Mouse (Mus musculus) MEL (cell line): ENCODE measurements around the gene Klhl3. TPM values are rescaled to one million over a fixed set of nuclear protein-coding genes. Genes with fewer than 3 reads are reported as not detected.

ENCODE experiments used
- DNase-seq: peaks from one replicate; pipeline ENCODE4 v3.0.0; 2011; ENCODE audit warnings: low read depth, low spot score
- H3K27ac ChIP-seq: 2 replicates; pipeline ENCODE4 v1.5.1; 2012; ENCODE audit warnings: low read depth, mild to moderate bottlenecking, control low read depth, low read length, moderate library complexity; ENCODE audit not compliant: control insufficient read depth
- H3K27me3 ChIP-seq, 2 experiments: fragments of 150-350 bp in 1 of 2; sonication (generic) in 1 of 2; 2 replicates each; pipeline ENCODE4 v1.6.1; 2012; ENCODE audit warnings: low read length in 2 of 2, mild to moderate bottlenecking in 2 of 2, improper control_type of control experiment in 1 of 2, moderate library complexity in 1 of 2; ENCODE audit not compliant: insufficient read depth in 2 of 2, control insufficient read depth in 1 of 2
- H3K36me3 ChIP-seq, 2 experiments: 2 replicates each; pipeline ENCODE4 v1.6.1; 2012 to 2014; ENCODE audit warnings: low read length in 2 of 2, improper control_type of control experiment in 1 of 2, inconsistent platforms in 1 of 2, mild to moderate bottlenecking in 1 of 2; ENCODE audit not compliant: insufficient read depth in 2 of 2, control insufficient read depth in 1 of 2
- H3K4me1 ChIP-seq, 2 experiments: fragments of 150-350 bp in 1 of 2; sonication (generic) in 1 of 2; 2 replicates each; pipeline ENCODE4 v1.6.1; 2012; ENCODE audit warnings: low read length in 2 of 2, improper control_type of control experiment in 1 of 2, mild to moderate bottlenecking in 1 of 2; ENCODE audit not compliant: insufficient read depth in 2 of 2, control insufficient read depth in 1 of 2
- H3K4me3 ChIP-seq, 2 experiments: fragments of 150-350 bp in 1 of 2; sonication (generic) in 1 of 2; 2 replicates each; pipeline ENCODE4 v1.5.1; 2012; ENCODE audit warnings: low read depth in 2 of 2, low read length in 2 of 2, mild to moderate bottlenecking in 2 of 2, moderate library complexity in 2 of 2, control low read depth in 1 of 2, improper control_type of control experiment in 1 of 2; ENCODE audit not compliant: control insufficient read depth in 1 of 2, insufficient read depth in 1 of 2
- H3K79me2 ChIP-seq: 2 replicates; pipeline ENCODE4 v1.6.1; 2012; ENCODE audit warnings: mild to moderate bottlenecking, low read length, moderate library complexity; ENCODE audit not compliant: control insufficient read depth, poor library complexity, insufficient read depth
- H3K9ac ChIP-seq: 2 replicates; pipeline ENCODE4 v1.6.1; 2012; ENCODE audit warnings: low read depth, mild to moderate bottlenecking, control low read depth, low read length, moderate library complexity; ENCODE audit not compliant: control insufficient read depth, poor library complexity, severe bottlenecking
- H3K9me3 ChIP-seq: fragments of 150-350 bp; sonication (generic); replicated peaks from 2 replicates; pipeline ENCODE4 v1.6.1; 2012; ENCODE audit warnings: mild to moderate bottlenecking, low read length, improper control_type of control experiment, moderate library complexity; ENCODE audit not compliant: insufficient read depth
- CTCF ChIP-seq, 3 experiments: IDR thresholded peaks in 2 of 3; conservative IDR thresholded peaks in 1 of 3; 2 replicates each; pipeline ENCODE4 v1.5.1; 2011 to 2012; ENCODE audit warnings: low read length in 3 of 3, low read depth in 2 of 3, mild to moderate bottlenecking in 2 of 3, improper control_type of control experiment in 1 of 3, inconsistent platforms in 1 of 3, mixed read lengths in 1 of 3, moderate library complexity in 1 of 3; ENCODE audit not compliant: control insufficient read depth in 1 of 3, insufficient read depth in 1 of 3, poor library complexity in 1 of 3, severe bottlenecking in 1 of 3
- EP300 ChIP-seq, 2 experiments: IDR thresholded peaks; 2 replicates each; pipeline ENCODE4 v1.6.1; 2011; ENCODE audit warnings: improper control_type of control experiment in 2 of 2, low read length in 2 of 2, low read depth in 1 of 2, mild to moderate bottlenecking in 1 of 2
- KAT2A ChIP-seq: conservative IDR thresholded peaks from 2 replicates; pipeline ENCODE4 v1.6.1; 2012; ENCODE audit warnings: low read depth, low read length, improper control_type of control experiment, inconsistent platforms
- MAFK ChIP-seq: IDR thresholded peaks from 2 replicates; pipeline ENCODE4 v1.6.1; 2011; ENCODE audit warnings: low read depth, mild to moderate bottlenecking, low read length, improper control_type of control experiment, borderline replicate concordance
- MAZ ChIP-seq: IDR thresholded peaks from 2 replicates; pipeline ENCODE4 v1.6.1; 2012; ENCODE audit warnings: low read depth, mild to moderate bottlenecking, inconsistent platforms, low read length, improper control_type of control experiment
- MXI1 ChIP-seq: IDR thresholded peaks from 2 replicates; pipeline ENCODE4 v1.6.1; 2011; ENCODE audit warnings: mild to moderate bottlenecking, low read depth, low read length, improper control_type of control experiment
- MYB ChIP-seq: IDR thresholded peaks from 2 replicates; pipeline ENCODE4 v1.6.1; 2011; ENCODE audit warnings: mild to moderate bottlenecking, low read depth, low read length, improper control_type of control experiment
- MYC ChIP-seq: IDR thresholded peaks from 2 replicates; pipeline ENCODE4 v1.6.1; 2011; ENCODE audit warnings: low read depth, mild to moderate bottlenecking, low read length, improper control_type of control experiment, moderate library complexity
- NELFE ChIP-seq: IDR thresholded peaks from 2 replicates; pipeline ENCODE4 v1.6.1; 2011; ENCODE audit warnings: low read depth, low read length, improper control_type of control experiment
- NRF1 ChIP-seq: IDR thresholded peaks from 2 replicates; pipeline ENCODE4 v1.6.1; 2014; ENCODE audit warnings: low read depth, mild to moderate bottlenecking, inconsistent platforms, low read length, improper control_type of control experiment, moderate library complexity; ENCODE audit not compliant: poor library complexity, insufficient read depth, severe bottlenecking
- POLR2AphosphoS5 ChIP-seq: IDR thresholded peaks from 2 replicates; pipeline ENCODE4 v1.6.1; 2012; ENCODE audit warnings: low read depth, borderline replicate concordance, mild to moderate bottlenecking, inconsistent platforms, low read length, moderate library complexity, mixed read lengths
- RCOR1 ChIP-seq: IDR thresholded peaks from 2 replicates; pipeline ENCODE4 v1.6.1; 2012; ENCODE audit warnings: low read depth, mild to moderate bottlenecking, inconsistent platforms, low read length, improper control_type of control experiment
- SIN3A ChIP-seq: IDR thresholded peaks from 2 replicates; pipeline ENCODE4 v1.6.1; 2012; ENCODE audit warnings: low read length, improper control_type of control experiment, inconsistent platforms
- SMC3 ChIP-seq: IDR thresholded peaks from 2 replicates; pipeline ENCODE4 v1.6.1; 2011; ENCODE audit warnings: low read depth, low read length, improper control_type of control experiment
- TAL1 ChIP-seq: IDR thresholded peaks from 2 replicates; pipeline ENCODE4 v1.6.1; 2012; ENCODE audit warnings: mild to moderate bottlenecking, inconsistent platforms, low read length, moderate library complexity, mixed read lengths
- TCF12 ChIP-seq: IDR thresholded peaks from 2 replicates; pipeline ENCODE4 v1.6.1; 2014; ENCODE audit warnings: low read depth, mild to moderate bottlenecking, inconsistent platforms, low read length, improper control_type of control experiment, moderate library complexity
- UBTF ChIP-seq: IDR thresholded peaks from 2 replicates; pipeline ENCODE4 v1.6.1; 2012; ENCODE audit warnings: low read depth, mild to moderate bottlenecking, inconsistent platforms, low read length, improper control_type of control experiment, moderate library complexity, borderline replicate concordance; ENCODE audit not compliant: insufficient read depth
- USF1 ChIP-seq: IDR thresholded peaks from 2 replicates; pipeline ENCODE4 v1.6.1; 2014; ENCODE audit warnings: low read depth, mild to moderate bottlenecking, inconsistent platforms, low read length, improper control_type of control experiment, moderate library complexity
- USF2 ChIP-seq, 2 experiments: IDR thresholded peaks; 2 replicates each; pipeline ENCODE4 v1.6.1; 2011 to 2012; ENCODE audit warnings: improper control_type of control experiment in 2 of 2, low read length in 2 of 2, borderline replicate concordance in 1 of 2, inconsistent platforms in 1 of 2, low read depth in 1 of 2, mild to moderate bottlenecking in 1 of 2; ENCODE audit not compliant: insufficient read depth in 1 of 2
- ZC3H11A ChIP-seq: IDR thresholded peaks from 2 replicates; pipeline ENCODE4 v1.6.1; 2012; ENCODE audit warnings: low read depth, mild to moderate bottlenecking, inconsistent platforms, low read length, improper control_type of control experiment
- ZKSCAN1 ChIP-seq: IDR thresholded peaks from 2 replicates; pipeline ENCODE4 v1.6.1; 2012; ENCODE audit warnings: low read depth, mild to moderate bottlenecking, inconsistent platforms, low read length, improper control_type of control experiment, moderate library complexity
- polyA plus RNA-seq, 2 experiments: library from polyadenylated mRNA; stranded (reverse) in 1 of 2; unstranded in 1 of 2; fragments of >175 nt in 1 of 2; fragments of >200 nt in 1 of 2; gene quantifications; 2 replicates each; pipeline versions ENCODE4 v1.2.1 to v1.2.4; 2012; ENCODE audit warnings: low replicate concordance in 2 of 2, low read depth in 1 of 2; ENCODE audit not compliant: insufficient read length in 2 of 2, insufficient read depth in 1 of 2, missing spikeins in 1 of 2
- total RNA-seq: library from RNA; depleted of rRNA; stranded (reverse); fragments of 300-350 nt; gene quantifications from 2 replicates; pipeline ENCODE4 v1.2.3, GENCODE M21; 2012

Gene Klhl3
- total and polyA plus RNA-seq, 3 experiments, result 0.01 TPM; not detected in 2

DNA sequence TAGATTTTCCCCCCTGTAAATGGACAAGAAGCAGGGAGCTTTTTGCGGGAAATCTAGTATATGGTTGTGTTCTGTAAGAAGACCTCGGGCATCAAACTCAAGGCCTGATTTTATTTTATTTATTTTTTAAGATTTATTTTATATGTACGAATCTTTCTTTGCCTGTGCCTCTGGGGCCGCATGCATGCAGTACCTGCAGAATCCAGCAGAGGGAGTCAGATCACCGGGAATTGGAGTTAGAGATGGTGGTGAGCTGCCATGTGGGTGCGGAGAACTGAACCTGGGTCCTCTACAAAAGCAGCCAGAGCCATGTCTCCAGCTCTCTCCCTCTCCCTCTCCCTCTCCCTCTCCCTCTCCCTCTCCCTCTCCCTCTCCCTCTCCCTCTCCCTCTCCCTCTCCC is 135.7 kb downstream of the Klhl3 start:
- Histone ChIP-seq H3K9me3 (no peaks in the 10 kb centered on the region), H3K4me1 (no peaks in the 10 kb centered on the region), H3K9ac (no peak overlapping the region), H3K27me3 (no peaks in the 10 kb centered on the region)
- DNase-seq, result no peak
- TF ChIP-seq RCOR1 (no peak), CTCF (IDR thresholded peaks at IDR 0.05 in 2 of 3, conservative IDR thresholded peaks at IDR 0.05 in 1 of 3; ENCODE audit: control insufficient read depth in 1 of 3, insufficient read depth in 1 of 3, low read depth in 2 of 3, low read length in 3 of 3, poor library complexity in 1 of 3, severe bottlenecking in 1 of 3) (peak in 2 of 3 experiments; percentile 27 to 29; a peak in 5 of 6 replicates)
- TF ChIP-seq, all 39 proteins: peak for 1
- no peaks in the 10 kb centered on the region for H3K79me2 ChIP-seq
- no peaks in the 10 kb centered on the region for H3K36me3 ChIP-seq
- no peak overlapping the region for H3K27ac ChIP-seq
- H3K4me3 ChIP-seq, result no peak overlapping the region

DNA sequence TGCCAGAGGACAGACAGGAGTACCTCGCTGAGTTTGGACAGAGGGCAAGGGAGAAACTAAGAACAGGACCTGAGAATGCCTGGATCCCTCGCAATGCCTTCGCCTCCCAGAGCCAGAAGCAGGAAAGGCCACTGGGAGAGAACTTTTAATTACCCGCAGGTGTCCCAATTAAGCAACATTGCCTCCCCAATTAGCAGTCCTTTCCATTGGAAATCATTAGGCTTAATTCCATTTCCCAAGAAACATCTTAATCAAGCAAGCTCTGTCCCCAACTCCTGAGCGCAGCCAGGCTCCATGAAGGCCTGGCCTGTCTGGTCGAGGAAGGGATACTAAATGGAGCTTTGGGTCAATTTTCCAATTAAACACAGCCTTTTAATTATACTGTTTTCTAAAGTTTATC is 147.7 kb downstream of the Klhl3 start:
- TF ChIP-seq SIN3A (no peak), MYC (no peak), MAFK (no peak), USF2 (IDR thresholded peaks at IDR 0.05; ENCODE audit: borderline replicate concordance in 1 of 2, insufficient read depth in 1 of 2, low read depth in 1 of 2, low read length in 2 of 2) (no peak), MYB (no peak), TCF12 (no peak), ZC3H11A (no peak), NELFE (no peak), ZKSCAN1 (no peak), KAT2A (no peak), USF1 (no peak), UBTF (no peak), MAZ (no peak)
- TF ChIP-seq, all 39 proteins: peak for 0
- H3K9ac ChIP-seq, result no peak overlapping the region

DNA sequence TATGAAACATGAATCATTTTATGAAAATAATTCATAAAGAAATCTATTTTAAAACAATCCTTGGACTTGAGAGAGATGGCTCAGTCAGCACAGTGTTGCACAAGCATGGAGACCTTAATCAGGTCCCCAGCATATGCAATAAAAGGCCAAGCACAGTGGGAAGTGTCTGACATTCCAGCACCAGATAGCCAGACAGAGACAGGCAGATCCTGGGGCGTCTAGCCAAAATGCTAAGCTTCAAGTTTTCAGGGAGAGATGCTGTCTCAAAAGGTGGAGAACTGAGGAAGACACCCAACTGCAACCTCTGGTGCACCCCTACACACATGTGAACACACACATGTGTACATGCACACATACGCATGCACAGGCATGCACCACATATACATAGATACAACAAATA is 153.1 kb downstream of the Klhl3 start:
- no peaks in the 10 kb centered on the region for H3K36me3 ChIP-seq
- TF ChIP-seq NRF1 (no peak), SMC3 (no peak), USF2 (IDR thresholded peaks at IDR 0.05; ENCODE audit: borderline replicate concordance in 1 of 2, insufficient read depth in 1 of 2, low read depth in 1 of 2, low read length in 2 of 2) (no peak), ZKSCAN1 (no peak), EP300 (IDR thresholded peaks at IDR 0.05; ENCODE audit: low read depth in 1 of 2, low read length in 2 of 2) (no peak), POLR2AphosphoS5 (no peak), MXI1 (no peak), TCF12 (no peak), TAL1 (no peak)
- no peaks in the 10 kb centered on the region for H3K79me2 ChIP-seq
- no peak overlapping the region for H3K4me3 ChIP-seq
- H3K27ac ChIP-seq, result no peak overlapping the region
- no peaks in the 10 kb centered on the region for H3K27me3 ChIP-seq
- no peaks in the 10 kb centered on the region for H3K4me1 ChIP-seq
- no peak for DNase-seq
- no peaks in the 10 kb centered on the region for H3K9me3 ChIP-seq
- H3K9ac ChIP-seq, result no peak overlapping the region

More for the DNA sequence above, 147.7 kb downstream of the Klhl3 start:
- no peak for DNase-seq
- Histone ChIP-seq H3K79me2 (no peaks in the 10 kb centered on the region), H3K9me3 (no peaks in the 10 kb centered on the region), H3K4me3 (no peak overlapping the region), H3K36me3 (no peaks in the 10 kb centered on the region), H3K4me1 (no peaks in the 10 kb centered on the region), H3K27me3 (no peaks in the 10 kb centered on the region), H3K27ac (no peak overlapping the region)
